Mouse (Mus musculus): ENCODE measurements around the gene Phf1.

Gene Phf1

DNA sequence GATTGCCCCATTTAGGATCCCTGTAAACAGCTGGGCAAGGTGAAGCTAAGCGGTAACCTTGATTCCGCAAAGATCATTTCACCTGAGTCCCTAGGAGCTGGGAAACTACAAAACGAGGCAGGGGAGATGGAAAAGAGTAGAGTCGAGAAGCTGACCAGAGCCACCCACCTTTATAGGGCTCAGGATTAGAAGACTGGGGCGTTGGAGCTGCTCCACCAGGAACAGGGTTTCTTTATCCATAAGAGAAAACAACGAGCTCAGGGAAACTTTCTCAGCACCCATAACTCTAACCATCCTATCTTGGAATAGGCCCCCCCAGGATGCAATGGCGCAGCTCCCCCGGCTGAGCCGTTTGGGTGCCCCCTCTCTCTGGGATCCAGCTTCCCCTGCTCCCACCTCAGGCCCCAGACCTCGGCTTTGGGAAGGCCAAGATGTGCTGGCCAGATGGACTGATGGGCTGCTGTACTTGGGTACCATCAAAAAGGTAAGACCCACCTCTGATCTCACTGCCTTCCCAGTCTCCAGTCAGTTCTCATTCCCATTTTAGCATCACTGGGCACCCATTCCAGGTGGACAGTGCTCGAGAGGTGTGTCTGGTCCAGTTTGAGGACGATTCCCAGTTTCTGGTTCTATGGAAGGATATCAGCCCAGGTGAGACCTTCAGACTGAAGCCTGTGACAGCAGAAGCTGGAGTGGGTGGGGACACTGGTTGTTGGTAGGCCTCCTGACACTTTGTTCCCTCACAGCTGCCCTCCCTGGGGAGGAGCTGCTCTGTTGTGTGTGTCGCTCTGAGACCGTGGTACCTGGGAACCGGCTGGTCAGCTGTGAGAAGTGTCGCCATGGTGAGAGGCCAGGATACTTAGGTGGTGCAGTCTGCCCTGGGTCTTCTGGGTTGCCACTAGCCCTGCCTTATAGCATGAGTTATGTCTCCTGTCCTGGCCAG is 1.3 kb downstream of the Phf1 start:
- no peak for DNase-seq (ENCODE audit: low spot score)

DNA sequence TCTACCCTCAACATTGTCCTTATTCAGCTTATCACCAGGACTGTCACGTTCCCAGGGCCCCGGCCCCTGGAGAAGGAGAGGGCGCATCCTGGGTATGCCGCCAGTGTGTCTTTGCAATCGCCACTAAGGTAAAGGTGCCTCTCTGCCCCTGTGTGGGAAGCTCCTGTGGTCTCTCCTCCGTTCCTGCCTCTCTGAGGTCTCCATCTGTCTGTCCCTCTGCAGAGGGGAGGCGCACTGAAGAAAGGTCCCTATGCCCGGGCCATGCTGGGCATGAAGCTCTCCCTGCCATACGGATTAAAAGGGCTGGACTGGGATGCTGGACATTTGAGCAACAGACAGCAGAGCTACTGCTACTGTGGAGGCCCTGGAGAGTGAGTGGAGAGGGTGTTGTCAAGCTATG is 2.2 kb downstream of the Phf1 start:
- DNase-seq (ENCODE audit: low spot score), result no peak

DNA sequence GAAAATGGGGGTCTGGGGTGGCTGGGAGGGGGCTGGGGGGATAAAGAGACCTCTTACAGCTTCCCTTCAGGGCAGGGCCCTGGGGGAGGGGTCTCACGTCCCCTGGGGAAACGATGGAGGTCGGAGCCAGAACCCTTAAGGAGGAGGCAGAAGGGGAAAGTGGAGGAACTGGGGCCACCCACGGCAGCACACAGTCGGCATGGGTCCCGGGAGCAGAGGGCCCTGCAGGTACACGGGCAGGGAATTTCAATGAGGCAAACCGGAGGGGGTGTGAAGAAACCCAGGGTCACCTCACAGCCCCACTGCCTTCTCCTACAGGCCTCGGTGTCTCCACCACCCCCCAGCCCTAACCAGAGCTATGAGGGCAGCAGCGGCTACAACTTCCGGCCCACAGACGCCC is 3.6 kb downstream of the Phf1 start:
- no peak for DNase-seq (ENCODE audit: low spot score)

DNA sequence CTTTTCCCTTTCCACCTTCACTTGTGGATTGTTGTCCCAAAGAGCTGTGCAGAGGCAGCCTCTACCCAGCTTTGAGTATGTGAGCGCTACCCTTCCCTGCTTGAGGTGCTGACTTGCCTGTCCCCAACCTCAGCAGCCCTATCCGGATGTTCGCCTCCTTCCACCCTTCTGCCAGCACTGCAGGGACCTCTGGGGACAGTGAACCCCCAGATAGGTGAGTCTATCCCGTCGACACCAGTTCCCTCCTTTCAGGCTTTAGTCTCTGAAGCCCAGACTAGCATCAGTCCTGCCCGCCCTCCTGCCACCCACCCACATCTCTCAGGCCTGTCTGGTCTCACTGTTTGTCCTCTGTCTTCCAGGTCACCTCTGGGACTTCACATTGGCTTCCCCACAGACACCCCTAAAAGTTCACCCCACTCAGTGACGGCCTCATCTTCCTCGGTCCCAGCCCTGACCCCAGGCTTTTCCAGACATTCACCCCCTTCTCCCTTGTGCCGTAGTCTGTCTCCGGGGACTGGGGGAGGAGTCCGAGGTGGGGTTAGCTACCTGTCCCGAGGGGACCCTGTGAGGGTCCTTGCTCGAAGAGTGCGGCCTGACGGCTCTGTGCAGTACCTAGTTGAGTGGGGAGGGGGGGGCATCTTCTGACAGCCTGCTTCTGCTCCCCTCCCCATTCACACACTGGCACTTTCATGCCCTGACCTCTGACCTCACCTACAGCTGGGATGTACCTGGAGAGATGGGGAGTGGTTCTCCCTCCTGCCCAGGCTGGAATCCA is 4.3 kb downstream of the Phf1 start:
- no peak for DNase-seq (ENCODE audit: low spot score)

DNA sequence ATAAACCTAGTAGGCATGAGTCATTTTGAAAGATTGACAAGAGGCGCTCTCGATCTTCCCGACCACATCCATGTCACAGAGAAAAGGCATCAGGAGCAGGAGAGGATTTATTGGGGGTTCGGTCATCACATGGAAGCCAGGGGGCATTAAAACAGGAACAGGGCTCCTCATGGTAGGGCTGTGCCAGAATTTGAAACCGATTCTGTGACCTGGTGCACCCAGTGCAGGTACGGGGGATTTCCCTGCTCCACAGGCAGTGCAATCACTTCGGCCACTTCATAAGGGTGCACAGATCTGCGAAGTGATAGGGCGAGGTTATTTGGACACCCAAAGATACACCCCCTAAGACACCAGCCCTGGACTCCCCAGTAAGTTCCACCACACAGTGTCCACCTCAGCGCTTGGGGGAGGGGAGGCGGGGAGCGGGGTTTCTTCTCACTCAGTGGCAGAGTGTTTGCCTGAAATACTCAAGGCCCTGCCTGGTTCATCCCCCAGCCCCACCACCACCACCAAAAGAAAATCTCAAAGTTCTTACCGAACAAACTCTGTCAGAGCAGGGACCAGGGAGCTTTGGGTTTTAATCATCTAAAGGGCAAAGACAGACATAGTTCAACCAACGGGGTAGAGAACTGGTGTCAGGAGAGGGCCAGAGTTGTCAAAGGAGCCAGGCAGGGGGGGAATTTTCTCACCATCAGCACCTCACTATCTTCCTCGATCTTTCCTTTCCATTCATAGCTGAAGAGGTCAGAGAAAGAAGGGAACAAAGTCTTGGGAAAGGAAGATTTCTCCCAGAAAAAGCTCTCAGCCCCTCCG is 5.2 kb downstream of the Phf1 start:
- DNase-seq (ENCODE audit: low spot score), result no peak

GRCm38 (mm10) chr17:26938731-26939130 is 5.9 kb downstream of the Phf1 start:
- DNase-seq (ENCODE audit: low spot score), result no peak

DNA sequence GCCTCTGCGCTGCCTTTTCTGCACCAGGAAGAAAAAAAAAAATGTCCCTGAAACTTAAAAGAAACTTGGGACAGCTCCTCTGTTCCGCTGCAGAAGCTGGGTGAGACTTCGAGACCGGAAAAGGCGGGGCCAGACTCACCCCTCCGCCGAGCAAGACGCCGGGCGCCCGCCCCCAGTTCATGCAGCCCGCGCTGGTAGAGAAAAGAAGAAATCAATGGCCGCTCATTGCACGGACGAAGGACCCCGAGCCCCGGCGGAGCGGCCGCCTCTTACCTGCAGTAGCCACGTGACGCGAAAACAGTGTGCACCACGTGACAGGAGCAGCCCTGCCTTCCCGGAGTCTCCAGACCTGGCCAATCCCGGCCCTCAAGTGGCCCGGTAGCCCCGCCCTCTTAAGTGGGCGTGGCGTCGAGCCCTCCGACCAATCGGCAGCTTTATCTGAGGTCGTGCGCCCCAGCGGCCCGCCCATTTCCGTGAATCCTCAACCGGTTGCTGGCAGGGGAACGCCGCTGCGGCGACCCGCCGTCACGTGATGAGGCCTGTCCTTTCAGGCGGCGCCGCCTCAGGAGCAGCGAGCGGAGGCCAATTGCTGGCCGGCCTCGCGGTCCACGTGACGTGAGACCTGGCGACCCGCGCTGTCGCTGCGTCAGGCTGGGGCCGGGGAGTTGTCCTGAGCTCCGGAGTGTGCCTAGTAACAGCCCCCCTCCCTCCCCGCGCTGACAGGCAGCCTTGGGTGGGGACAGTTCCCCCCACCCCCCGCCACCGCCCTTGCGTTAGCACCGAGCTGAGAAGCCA is 6.5 kb downstream of the Phf1 start, which contains the start of gene Cuta:
Cuta (minus strand) TSS at position 392 of the 795 bp plus-strand sequence.
- DNase-seq (ENCODE audit: low spot score), result peak; percentile 100

DNA sequence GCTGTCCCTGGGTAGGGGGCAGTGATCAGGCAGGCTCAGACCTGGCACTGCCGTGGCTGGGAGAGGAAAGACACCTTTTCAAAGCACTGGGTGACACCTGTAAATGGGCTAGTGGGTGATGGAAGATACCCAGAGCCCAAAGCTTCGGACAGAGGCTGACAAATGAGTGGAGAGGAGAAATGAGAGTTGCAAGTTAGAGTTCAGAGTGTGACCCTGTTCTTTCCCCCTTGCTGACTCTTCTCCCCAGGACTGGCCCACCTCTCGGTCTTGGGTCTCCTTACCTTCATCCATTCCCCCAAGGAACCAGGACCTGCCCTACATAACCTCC is 7.1 kb downstream of the Phf1 start:
- no peak for DNase-seq (ENCODE audit: low spot score)

DNA sequence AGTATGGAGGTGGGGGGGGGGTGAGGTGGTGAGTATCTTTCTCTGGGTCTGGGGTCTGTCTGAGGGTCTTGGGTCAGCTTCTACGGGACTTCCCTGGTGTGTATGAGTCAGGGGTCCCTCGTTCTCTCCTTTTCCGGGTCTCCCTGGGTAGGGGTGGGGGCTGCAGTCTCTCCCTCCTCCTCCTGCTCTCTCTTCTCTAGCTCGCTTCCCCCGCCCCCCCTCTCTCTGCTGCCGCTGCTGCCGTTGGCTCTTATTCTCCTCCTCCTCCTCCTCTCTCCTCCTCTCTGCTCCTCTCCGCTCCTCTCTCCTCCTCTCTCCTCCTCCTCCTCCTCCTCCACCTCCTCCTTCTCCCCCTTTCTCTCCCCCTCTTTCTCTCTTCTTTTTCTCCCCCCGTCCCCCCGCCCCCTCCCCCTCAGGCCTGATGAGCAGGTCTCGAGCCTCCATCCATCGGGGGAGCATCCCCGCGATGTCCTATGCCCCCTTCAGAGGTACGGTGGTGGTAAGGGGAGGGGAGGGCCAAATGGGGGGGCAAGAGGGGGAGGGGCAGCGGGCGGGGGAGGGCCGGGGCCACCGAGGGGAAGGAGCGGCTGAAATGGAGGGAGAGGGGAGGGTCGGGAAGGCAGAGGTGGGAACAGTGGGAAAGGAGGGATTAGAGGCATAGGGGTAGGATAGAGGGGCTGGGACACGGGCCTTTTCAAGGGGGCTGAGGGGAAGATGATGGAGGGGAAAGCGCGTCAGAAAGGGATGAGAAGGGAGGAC is 8.4 kb downstream of the Phf1 start, which contains the start of gene Syngap1:
Syngap1 (plus strand) TSS at position 223 of the 759 bp plus-strand sequence.
- DNase-seq (ENCODE audit: low spot score), result no peak

GRCm38 (mm10) chr17:26941841-26942570 is 9.2 kb downstream of the Phf1 start:
- DNase-seq (ENCODE audit: low spot score), result no peak

DNA sequence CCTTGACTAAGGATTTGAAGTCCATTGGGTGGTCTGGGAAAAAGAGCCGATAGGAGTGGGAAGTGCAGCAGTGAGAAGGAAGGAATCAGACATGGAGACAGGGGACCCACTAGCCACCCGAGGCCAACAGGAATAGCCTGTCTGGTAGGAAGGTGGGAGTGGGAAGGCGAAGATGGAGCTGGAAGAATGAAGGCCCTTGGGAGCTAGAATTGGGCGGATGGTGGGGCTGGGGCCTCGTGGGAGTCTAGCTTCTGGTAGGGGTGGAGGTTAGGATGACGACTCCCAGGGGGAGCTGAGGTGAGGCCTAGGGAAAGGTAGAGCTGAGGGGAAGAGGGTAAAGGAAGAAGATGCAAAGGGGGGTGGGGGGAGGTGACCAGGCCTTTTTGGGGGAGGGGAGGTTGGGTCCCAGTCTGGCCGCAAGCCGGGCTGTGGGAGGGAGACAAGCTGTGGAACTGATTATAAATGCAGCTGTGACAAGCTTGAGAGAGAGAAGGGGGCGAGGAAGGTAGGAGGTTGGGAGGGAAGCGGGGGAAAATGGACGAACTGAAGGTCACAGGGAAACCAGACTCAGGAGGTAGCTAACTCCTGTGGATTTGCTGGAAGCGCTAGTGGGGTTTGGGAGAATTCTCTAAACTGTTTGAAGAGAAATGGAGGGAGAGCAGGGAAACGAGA is 13.1 kb downstream of the Phf1 start:
- no peak for DNase-seq (ENCODE audit: low spot score)

DNA sequence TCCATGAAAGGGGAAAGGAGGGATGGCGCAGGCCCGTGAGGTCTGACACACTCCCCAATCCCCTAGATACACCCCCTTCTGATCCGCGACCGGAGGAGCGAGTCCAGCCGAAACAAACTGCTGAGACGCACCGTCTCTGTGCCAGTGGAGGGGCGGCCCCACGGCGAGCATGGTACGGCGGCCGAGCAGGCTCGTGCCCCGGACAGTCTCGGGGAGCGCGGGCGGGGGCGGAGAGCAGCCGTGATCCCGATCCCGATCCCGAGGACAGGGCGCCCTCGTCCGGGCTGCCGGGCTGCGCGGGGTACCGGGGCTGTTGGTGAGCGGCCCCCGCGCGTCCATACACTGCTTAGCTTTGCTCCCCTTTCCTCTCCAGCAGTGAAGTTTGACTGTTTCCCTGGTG is 13.7 kb downstream of the Phf1 start:
- DNase-seq (ENCODE audit: low spot score), result peak; percentile 88

DNA sequence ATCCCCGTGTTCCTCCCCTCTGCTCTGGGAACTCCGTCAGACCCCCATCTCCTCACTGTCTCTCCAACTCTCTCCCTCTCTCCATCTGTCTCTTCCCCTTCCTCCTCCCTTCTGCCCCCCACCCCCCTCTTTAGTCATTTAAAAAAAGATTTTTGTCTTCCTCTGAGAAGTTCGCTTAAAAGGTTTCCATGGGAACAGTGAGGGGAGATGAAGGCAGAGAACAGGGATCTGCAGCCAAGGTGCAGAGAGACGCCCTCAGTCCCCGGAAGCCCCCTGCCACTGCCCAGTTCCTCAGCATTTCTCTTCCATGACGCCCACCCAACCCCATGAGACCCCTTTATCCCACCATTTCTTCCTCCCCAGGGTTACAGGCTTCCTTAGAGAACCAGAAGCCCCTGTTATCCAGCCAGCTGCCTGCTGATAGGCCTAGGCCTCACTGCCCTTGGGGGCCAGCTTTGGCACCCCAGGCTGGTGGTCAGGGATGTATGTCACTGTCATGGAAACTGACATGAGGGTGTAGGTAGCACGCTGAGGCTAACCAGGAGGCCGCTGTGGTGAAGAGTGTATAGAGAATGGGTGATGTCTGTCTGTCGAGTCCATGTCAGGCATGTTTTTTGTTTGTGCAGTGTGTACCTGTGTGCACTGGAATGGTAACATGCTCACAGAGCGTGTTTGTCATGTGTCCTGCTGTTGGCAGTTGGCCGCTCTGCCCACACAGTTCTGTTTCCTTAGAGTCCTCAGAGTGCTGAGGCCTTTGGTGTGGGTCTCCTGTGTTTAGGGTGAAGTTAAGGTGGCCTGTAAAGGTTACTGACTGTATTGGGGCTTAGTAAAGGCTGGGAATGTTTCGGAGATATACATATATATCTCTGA is 14.6 kb downstream of the Phf1 start:
- no peak for DNase-seq (ENCODE audit: low spot score)

DNA sequence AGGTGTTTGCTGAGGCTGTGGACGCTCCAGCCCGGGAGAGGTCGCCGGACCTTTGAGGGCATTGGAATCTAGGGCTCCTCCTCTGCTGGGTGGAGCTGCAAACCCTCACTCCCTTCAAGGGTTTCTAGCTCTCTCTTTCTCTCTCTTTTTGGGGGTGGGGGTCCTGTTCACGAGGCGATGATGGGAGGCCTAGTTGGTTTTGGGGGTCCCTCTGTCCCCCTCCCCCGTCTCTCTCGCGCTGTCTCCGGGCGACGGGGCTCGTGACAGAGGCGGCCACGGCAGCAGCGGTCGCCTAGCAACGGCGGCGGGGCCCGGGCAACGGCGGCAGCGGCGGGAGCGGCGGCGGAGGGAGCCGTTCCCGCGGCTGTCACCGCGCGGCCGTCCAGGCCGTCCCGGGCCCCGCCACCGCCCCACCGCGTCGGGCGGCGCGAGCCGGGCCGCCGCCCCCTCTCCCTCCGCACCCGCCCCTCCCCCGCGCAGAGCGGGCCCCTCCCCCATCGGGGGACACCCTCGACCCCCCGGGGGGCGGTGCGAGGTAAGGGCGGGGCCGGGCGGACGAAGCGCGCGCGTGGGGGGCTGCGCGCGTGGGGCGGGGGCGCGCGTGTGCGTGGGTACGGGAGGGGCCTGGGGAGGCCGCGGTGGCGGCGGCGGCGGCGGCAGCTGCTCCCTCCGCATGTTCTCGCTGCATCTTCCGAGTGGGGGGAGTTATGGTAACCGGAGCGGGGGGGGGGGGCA is 15.6 kb downstream of the Phf1 start:
- DNase-seq (ENCODE audit: low spot score), result peak; percentile 69

- DNase-seq (ENCODE audit: low spot score), result no peak
Measured at GRCm38 (mm10) chr17:26949051-26949577, 16.3 kb downstream of the Phf1 start.

GRCm38 (mm10) chr17:26949866-26950265 is 17.0 kb downstream of the Phf1 start:
- DNase-seq (ENCODE audit: low spot score), result no peak

DNA sequence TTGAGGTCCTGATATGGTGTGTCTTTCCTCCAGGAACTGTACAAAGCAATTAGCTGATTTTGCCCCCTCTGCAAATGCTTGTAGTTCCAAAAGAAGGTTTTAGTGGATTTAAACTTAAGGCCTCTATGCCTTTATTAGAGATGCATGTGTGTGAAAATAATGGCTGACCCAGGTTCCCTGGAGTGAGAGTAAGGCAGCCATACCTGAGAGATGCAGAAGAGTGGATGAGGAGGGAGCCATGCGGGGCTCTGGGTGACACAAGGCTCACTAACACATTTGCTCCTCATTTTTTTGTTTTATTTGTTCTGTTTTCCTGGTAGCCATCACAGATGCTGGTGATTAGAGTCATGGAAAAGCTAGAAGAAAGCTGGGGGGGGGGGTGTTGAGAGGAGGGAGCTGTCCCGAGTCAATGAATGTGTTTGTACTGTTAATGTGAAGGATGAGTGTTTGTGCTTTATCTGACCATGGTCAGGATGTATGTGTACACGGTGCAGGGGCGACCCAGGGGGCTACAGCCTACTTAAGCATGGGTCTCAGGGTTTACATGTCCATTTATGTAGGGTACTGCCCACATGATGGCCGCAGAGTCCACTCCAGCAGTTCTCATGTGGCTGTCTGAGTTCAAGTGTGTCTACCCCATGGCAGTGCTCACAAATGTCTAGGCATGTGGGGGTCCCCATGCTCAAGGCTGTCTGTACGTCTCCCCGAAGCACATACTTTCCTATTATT is 17.9 kb downstream of the Phf1 start:
- no peak for DNase-seq (ENCODE audit: low spot score)
